8 mouse cellular contexts compared by ENCODE assay signal in the genomic region with DNA sequence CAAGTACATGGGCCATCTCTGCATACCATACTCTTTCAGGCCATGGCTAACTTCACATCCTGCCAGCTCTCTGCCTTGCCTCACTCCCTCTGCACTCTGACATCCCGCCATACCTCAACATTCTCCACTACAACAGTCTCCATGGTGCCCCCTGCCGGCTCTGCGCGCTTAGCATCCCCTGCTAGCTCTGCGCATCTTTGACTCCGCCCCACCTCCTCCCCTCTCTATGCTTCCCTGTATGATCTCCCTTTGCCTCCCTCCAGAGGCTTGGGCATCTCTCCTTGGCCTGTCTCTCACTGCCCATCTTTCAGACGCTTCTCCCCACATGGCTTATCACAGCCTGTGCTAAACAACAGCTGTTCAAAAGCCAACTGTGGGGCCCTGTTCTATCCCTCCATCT.
A peak's percentile ranks its signal among the peaks of the same experiment; 100 is the strongest.
DNase-seq lines count a peak whose midpoint lies in the region; ATAC-seq and TF ChIP-seq lines count a peak whose summit lies in the region.

No protein-coding gene starts in this region.

- peak; percentile 36 to 51 for DNase-seq in B cell, adult 2 months
- DNase-seq in adrenal gland, postnatal 10 days, result peak; percentile 89
- DNase-seq in embryo, embryonic 11.5 days (ENCODE audit: low read depth, low spot score), result peak; percentile 51
- DNase-seq in heart, adult 8-10 months (ENCODE audit: low spot score), result peak; percentile 27
- DNase-seq in kidney, postnatal 0 days (ENCODE audit: low spot score), result peak; percentile 85
- DNase-seq in liver, postnatal 0 days, result peak; percentile 71
- DNase-seq in retina, embryonic 14.5 days (ENCODE audit: low spot score), result peak; percentile 89
- peak; percentile 75 for DNase-seq in urinary bladder, postnatal 14 days (ENCODE audit: low spot score)

- H3K9ac ChIP-seq in kidney, postnatal 0 days (ENCODE audit: low read depth, low read length), result no peak overlapping the region
- no peak overlapping the region for H3K9ac ChIP-seq in liver, postnatal 0 days (replicated peaks)

- no peak overlapping the region for H3K4me3 ChIP-seq in kidney, postnatal 0 days (replicated peaks; ENCODE audit: low read depth, low read length)
- no peak overlapping the region for H3K4me3 ChIP-seq in liver, postnatal 0 days (ENCODE audit: low read depth, low read length)

- 0 out of 2 replicates have a peak, but pooled peaks cover 4% of the 10 kb centered on the region for H3K27me3 ChIP-seq in kidney, postnatal 0 days (ENCODE audit: insufficient read depth, low read length)
- no peaks in the 10 kb centered on the region; the same call in 1 of the 2 replicates for H3K27me3 ChIP-seq in liver, postnatal 0 days (ENCODE audit: insufficient read depth, low read length)

- no peak overlapping the region for H3K27ac ChIP-seq in kidney, postnatal 0 days
- H3K27ac ChIP-seq in liver, postnatal 0 days (ENCODE audit: low read depth), result no peak overlapping the region

- no peak overlapping the region for H3K4me2 ChIP-seq in kidney, postnatal 0 days (ENCODE audit: low read length)
- H3K4me2 ChIP-seq in liver, postnatal 0 days (ENCODE audit: low read depth, low read length), result no peak overlapping the region

- TF ChIP-seq EP300 in liver, postnatal 0 days (IDR thresholded peaks at IDR 0.05; ENCODE audit: low read depth), result no peak

- WGBS in kidney, postnatal 0 days, result 15% methylated on average over 7 of the region's 7 CpGs
- WGBS in liver, postnatal 0 days (ENCODE audit: insufficient replicate concordance), result 5% methylated on average over 7 of the region's 7 CpGs

- H3K4me1 ChIP-seq in kidney, postnatal 0 days (replicated peaks; ENCODE audit: insufficient read depth, low read length), result no peaks in the 10 kb centered on the region
- H3K4me1 ChIP-seq in liver, postnatal 0 days (ENCODE audit: insufficient read depth), result no peaks in the 10 kb centered on the region

- peak; percentile 72 for TF ChIP-seq CTCF in kidney, postnatal 0 days (IDR thresholded peaks at IDR 0.05; ENCODE audit: low read depth)
- peak; percentile 67 for TF ChIP-seq CTCF in liver, postnatal 0 days (IDR thresholded peaks at IDR 0.05; ENCODE audit: low read depth)

- no peaks in the 10 kb centered on the region for H3K9me3 ChIP-seq in kidney, postnatal 0 days (replicated peaks; ENCODE audit: low read length)
- H3K9me3 ChIP-seq in liver, postnatal 0 days (ENCODE audit: low read length), result no peaks in the 10 kb centered on the region

- H3K36me3 ChIP-seq in kidney, postnatal 0 days (ENCODE audit: insufficient read depth, low read length), result no peaks in the 10 kb centered on the region
- no peaks in the 10 kb centered on the region for H3K36me3 ChIP-seq in liver, postnatal 0 days (replicated peaks; ENCODE audit: insufficient read depth, low read length)

- ATAC-seq in kidney, postnatal 0 days (replicated peaks; ENCODE audit: low FRiP score, low read depth), result no peak
- ATAC-seq in liver, postnatal 0 days, result no peak

Comparison
In these comparisons a context has a peak if more than half of its experiments do, and no peak if none do; other contexts are left out.
1. DNase-seq: peak in every context shown above with its lines; median percentile 89 in adrenal gland, postnatal 10 days; 89 in retina, embryonic 14.5 days; 85 in kidney, postnatal 0 days; 75 in urinary bladder, postnatal 14 days; 71 in liver, postnatal 0 days; 51 in embryo, embryonic 11.5 days; 44 in B cell, adult 2 months; 27 in heart, adult 8-10 months.